Mouse (Mus musculus): Measurements from ENCODE around the gene Fras1.

GRCm38 (mm10) chr5:96793953-96794635 is 420.3 kb downstream of the Fras1 start:
- TF ChIP-seq CTCF (IDR thresholded peaks at IDR 0.05; ENCODE audit: low read depth, low read length) = no peak
- TF ChIP-seq POLR2AphosphoS5 (IDR thresholded peaks at IDR 0.05; ENCODE audit: insufficient replicate concordance, low read depth, low read length) = no peak
- no peak for TF ChIP-seq TAL1 (conservative IDR thresholded peaks at IDR 0.05; ENCODE audit: low read depth, low read length)
- TF ChIP-seq GATA1 (IDR thresholded peaks at IDR 0.05; ENCODE audit: borderline replicate concordance, low read length) = no peak
- no peak for TF ChIP-seq GATA2 (IDR thresholded peaks at IDR 0.05; ENCODE audit: borderline replicate concordance, low read depth, low read length)

Measured in G1E (cell line).